Mouse (Mus musculus) retina, postnatal 7 days (tissue): ENCODE results near the gene Plcb4.

Source experiments
- DNase-seq: peaks from one replicate; pipeline ENCODE4 v3.0.0-alpha.2; 2012; ENCODE audit warnings: low read depth, low spot score

Plcb4 gene

DNA sequence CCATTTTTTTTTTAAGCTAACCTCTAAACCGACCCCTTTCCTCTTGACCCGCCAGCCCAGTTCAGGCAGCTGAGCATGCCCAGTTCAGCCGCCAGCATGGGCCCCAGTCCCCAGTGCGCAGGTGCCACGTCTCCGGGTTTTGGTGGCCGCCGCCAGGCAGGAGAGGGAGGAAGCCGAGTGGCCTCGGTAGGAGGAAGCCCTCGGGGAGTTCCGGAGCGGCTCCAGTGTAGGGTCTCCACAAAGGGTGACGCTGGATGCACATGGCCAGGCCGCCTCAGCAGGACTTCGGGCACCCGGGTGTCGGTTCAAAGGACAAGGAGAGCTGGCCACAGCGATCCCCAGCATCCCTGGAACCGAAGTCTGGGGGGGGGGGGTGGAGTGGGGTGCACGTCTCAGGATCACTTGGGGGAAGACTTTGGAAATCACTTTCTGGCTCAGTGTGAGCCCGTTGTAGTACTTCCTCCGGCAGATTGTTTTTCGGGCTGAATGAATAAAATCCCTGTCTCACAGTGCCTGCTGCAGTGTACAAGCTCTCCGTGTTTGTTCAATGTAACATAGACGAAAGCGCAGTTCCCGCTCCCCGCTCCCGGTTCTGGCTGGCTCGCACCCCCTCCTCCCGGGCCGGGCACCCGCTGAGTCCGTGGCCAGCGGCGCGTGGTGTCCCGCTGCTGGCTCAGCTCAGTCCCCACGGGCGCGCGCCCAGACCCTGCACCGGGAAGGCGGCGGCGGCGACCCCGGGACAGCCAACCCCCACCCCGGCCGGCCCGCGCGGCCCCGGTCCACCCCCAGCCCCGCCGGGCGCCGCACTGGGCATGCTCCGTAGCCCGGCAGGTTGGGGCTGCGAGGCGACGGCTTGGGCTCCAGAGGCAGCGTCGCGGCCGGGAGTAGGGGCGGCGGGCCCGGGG, at the start of gene Plcb4:
TSS of gene Plcb4 (plus strand) at position 526 of the 905 bp plus-strand sequence.
- DNase-seq, result peak; percentile 67

GRCm38 (mm10) chr2:135614651-135615261, 44.1 kb upstream of the Plcb4 start:
- no peak for DNase-seq

- DNase-seq, result no peak
Measured at GRCm38 (mm10) chr2:135616090-135616489, 42.7 kb upstream of the Plcb4 start.

DNA sequence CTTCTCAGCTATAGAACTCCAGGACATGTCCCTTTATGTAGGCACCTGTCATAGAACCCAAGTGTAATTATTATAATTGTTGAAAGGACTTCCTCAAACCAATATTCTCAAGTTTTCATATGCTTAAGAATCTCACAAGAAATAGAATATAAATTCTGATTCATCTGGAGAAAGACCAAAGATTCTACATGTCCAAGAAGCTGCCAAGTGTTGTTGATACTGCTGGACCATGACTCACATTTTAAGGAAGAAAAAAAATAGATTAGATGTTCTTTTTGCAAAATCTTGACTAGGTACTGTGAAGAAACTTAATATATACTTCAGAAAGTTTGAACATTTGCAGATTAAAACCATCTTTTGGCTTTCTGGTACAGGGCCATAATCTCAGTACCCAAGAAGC, 40.3 kb upstream of the Plcb4 start:
- DNase-seq, result no peak

- no peak for DNase-seq
Measured at GRCm38 (mm10) chr2:135619956-135620355, 38.9 kb upstream of the Plcb4 start.

DNA sequence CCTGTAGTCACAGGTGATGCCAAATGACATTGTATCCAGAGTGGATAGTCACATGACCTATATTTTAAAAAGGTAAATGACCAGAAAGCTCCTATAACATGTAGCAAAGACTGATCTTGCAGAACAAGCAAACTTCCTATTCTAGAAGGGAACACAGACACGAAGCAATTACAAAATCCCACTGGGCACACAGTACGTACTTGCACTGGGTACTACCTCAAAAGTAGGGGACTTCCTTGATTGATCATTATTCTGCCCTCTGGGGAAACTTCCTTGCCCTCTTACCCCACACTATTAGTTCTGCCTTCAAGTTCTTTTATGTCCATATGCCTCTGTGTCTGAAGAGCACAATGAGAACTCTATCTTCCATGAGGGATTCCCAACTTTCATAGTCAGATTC, 31.0 kb upstream of the Plcb4 start:
- no peak for DNase-seq

DNA sequence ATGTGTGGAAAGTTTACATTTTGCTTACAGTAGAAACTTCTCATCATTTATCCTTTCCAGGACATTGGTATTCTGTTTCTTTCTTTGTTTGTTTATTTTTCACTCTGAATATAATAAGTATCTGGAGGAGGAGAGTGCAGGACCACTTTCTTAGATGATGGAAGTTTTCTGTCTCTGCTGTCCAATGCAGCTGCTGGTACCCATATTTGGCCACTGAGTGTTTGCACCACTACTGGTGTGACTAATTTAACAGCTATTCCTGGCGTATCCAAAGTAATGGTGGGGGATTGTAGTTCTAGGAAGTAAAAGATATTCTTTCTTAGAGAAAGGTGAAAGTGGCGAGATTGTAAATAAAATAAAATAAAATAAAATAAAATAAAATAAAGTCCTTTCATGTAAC, 21.6 kb upstream of the Plcb4 start:
- DNase-seq, result no peak

DNA sequence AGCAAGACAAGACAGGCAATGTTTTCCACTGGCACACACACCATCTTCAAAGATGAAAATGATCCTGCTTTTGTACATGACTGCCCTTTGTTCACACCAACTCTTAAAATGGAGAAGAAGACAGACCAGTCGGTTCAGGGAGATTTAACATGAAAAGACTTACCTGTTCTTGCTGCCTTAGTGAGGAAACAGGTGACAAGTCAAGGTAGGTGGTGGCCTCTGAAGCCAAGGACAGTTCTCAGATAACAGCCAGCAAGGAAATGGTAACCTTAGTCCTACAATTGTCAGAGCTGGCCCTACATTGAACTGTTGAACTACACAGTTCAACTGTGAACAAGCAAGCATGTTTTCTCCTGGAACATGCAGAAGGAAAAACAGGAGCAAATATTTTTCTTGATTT, 17.8 kb upstream of the Plcb4 start:
- no peak for DNase-seq

GRCm38 (mm10) chr2:135641636-135642035, 17.2 kb upstream of the Plcb4 start:
- no peak for DNase-seq

DNA sequence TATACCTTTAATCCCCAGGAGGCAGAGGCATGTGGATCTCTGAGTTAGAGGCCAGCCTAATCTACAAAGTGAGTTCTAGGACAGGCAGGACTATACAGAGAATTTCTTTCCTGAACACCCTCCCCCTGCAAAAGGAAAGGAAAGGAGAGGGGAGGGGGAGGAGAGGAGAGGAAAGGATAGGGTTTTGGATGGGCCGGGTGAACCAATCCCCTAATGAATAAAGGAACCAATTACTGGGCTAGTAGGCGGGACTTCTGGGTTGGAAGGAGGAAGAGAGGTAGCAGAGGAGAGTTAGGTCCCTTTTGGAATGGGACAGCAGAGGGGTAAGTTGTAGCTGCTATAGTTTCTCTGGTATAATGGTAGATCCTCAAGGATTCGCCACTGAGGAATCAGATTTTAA, 12.6 kb upstream of the Plcb4 start:
- no peak for DNase-seq

GRCm38 (mm10) chr2:135646654-135647053, 12.2 kb upstream of the Plcb4 start:
- DNase-seq, result no peak

- no peak for DNase-seq
Measured at GRCm38 (mm10) chr2:135647985-135648384, 10.8 kb upstream of the Plcb4 start.

- DNase-seq, result no peak
Measured at GRCm38 (mm10) chr2:135650885-135651284, 7.9 kb upstream of the Plcb4 start.

GRCm38 (mm10) chr2:135652040-135652439, 6.8 kb upstream of the Plcb4 start:
- no peak for DNase-seq

- no peak for DNase-seq
Measured at GRCm38 (mm10) chr2:135652451-135652850, 6.4 kb upstream of the Plcb4 start.

GRCm38 (mm10) chr2:135655948-135656347, 2.9 kb upstream of the Plcb4 start:
- DNase-seq, result no peak

GRCm38 (mm10) chr2:135656586-135656985, 2.2 kb upstream of the Plcb4 start:
- no peak for DNase-seq

DNA sequence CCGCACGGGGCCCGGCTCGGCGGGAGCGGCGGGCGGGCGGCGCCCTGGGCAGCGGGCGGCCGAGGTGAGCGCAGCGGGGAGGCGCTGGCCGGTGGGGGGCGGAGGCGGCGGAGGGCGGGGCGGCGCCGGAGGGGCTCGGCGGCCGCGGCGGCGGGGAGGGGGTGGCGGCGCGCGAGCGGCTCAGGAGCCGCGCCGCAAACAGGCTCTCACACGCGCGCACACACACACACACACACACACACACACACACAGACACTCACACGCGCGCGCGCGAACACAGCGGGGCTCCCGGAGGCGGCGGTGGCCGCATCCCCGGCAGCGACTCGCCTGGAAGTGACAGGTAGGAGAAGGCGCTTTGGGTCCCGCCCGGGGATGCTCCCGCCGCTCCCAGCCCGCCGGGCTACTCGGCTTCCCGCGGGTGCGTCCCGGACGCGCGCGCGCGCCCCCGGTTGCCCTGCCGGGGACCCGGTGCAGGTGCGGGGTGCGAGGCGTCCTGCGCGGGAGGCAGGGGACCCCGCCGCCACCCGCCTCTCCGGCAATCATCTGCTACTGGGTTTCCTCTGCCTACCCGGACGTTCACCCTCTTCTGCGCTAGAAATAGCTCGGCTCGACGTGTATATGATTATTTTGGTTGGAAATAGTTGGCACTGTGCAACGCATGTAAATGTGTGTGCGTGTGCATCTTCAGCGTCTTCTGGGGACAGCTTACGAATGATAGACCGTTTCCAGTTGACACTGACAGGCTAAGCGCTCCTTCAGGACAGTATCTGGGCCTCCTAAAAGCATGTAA, 775 bp downstream of the Plcb4 start:
- peak; percentile 57 for DNase-seq

GRCm38 (mm10) chr2:135660816-135661215, 2.0 kb downstream of the Plcb4 start:
- DNase-seq, result no peak

DNA sequence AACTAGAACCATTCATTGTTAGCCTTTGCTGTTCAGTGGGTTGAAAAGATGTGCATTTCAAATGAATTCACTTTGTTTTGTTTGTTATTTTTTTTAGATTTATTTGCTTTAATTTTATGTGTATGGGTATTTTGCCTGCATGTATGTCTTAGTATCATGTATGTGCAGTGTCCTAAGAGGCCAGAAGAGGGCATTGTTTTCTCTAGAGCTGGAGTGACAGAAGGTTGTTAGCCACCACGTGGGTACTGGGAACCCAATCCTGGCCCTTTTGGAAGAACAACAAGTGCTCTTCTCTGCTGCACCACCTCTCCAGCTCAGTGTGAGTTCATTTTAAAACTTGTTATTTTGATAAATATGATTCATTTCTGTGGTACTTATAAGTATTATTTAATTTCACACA, 5.0 kb downstream of the Plcb4 start:
- no peak for DNase-seq

DNA sequence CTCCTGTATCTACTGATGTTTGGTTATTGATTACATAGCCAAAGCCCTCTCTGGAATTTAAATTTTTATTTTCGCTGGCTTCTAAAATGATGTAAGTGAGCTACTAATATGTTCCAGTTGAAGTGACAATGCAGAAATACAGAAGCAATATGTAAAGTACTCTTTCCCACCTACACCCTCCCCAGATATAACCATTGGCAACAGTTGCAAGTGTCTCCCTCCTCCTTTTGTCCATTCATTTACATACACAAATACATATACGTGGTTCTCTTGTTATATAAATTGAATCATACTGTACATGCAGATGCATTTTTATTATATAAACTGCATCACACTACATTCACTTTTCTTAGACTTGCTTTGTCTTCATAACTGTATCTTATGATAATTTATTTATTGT, 8.7 kb downstream of the Plcb4 start:
- DNase-seq, result no peak

- DNase-seq, result no peak
Measured at GRCm38 (mm10) chr2:135672459-135673104, 13.8 kb downstream of the Plcb4 start.
